Mouse (Mus musculus) heart, postnatal 0 days (tissue): ENCODE results near the gene Disp1.

ENCODE experiments used
- CTCF ChIP-seq: IDR thresholded peaks from 2 replicates; pipeline ENCODE4 v1.5.1; 2016; ENCODE audit warnings: antibody characterized with exemption, control low read depth, low read depth
- EP300 ChIP-seq: IDR thresholded peaks from 2 replicates; pipeline ENCODE4 v1.6.1; 2016; ENCODE audit warnings: antibody characterized with exemption, low read depth

DNA sequence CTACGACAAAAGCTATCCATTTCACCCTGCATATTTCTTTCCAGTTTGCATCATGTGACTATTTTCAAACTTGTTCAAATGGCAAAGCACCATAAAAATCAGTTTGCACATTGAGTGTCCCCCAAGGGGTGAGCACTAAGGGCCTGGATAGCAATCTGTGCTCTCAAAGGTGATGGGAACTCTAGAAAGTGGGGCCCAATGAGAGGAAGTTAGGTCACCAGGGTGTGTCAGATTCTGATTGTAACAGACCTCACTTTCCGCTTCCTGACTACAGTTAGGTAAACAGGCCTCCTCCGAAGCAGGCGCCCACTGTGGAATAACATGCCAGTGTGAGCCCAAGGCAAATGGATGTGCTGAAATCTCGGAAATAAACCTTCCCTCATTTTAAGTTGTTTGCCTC, 54.6 kb downstream of the Disp1 start:
- TF ChIP-seq CTCF (no peak), EP300 (no peak)
